ENCODE assay signal across 12 mouse cellular contexts in genomic region chr1:61300491-61300890, GRCm38 (mm10).
DNase-seq lines count a peak whose midpoint lies in the region; ATAC-seq and TF ChIP-seq lines count a peak whose summit lies in the region.
"Had no signal": no experiment of that assay in that cellular context is flagged by ENCODE, and none has a peak within 500 bp of the region (broad histone marks: within the 10 kb centered on the region; RNA-seq: fewer than 3 reads in every experiment).

No protein-coding gene starts in this region.

- no peak overlapping the region for H3K27ac ChIP-seq in liver, adult 2 months (replicated peaks; ENCODE audit: insufficient read depth, low read depth, low read length)
- no peak overlapping the region for H3K27ac ChIP-seq in neural tube, embryonic 11.5 days (ENCODE audit: low read depth, low read length)
- H3K27ac ChIP-seq in neural tube, embryonic 15.5 days (replicated peaks) = no peak overlapping the region
- H3K27ac ChIP-seq in forebrain, embryonic 14.5 days (ENCODE audit: low read depth, low read length) = peak overlapping the region; percentile 46; the same call in 1 of the 2 replicates

- H3K79me2 ChIP-seq in liver, adult 2 months (ENCODE audit: control insufficient read depth, insufficient read depth, low read length) = no peaks in the 10 kb centered on the region

- ATAC-seq in neural tube, embryonic 11.5 days (ENCODE audit: insufficient read depth, low FRiP score, low TSS enrichment) = no peak
- ATAC-seq in neural tube, embryonic 15.5 days (ENCODE audit: low FRiP score) = no peak
- no peak for ATAC-seq in forebrain, embryonic 14.5 days

- TF ChIP-seq CTCF in liver, adult 2 months (IDR thresholded peaks at IDR 0.05; ENCODE audit: low read depth, low read length) = no peak

- H3K4me3 ChIP-seq in liver, adult 2 months (ENCODE audit: insufficient read depth, low read depth, low read length) = no peak overlapping the region
- H3K4me3 ChIP-seq in neural tube, embryonic 11.5 days (ENCODE audit: low read depth, low read length) = no peak overlapping the region
- H3K4me3 ChIP-seq in neural tube, embryonic 15.5 days (replicated peaks) = no peak overlapping the region
- no peak overlapping the region for H3K4me3 ChIP-seq in forebrain, embryonic 14.5 days (ENCODE audit: low read depth, low read length)
- H3K4me3 ChIP-seq: megakaryocyte, embryonic 14.5 days had no signal

- no peaks in the 10 kb centered on the region for H3K36me3 ChIP-seq in liver, adult 2 months (ENCODE audit: control insufficient read depth, insufficient read depth, low read length)
- H3K36me3 ChIP-seq in neural tube, embryonic 11.5 days (ENCODE audit: control insufficient read depth, insufficient read depth, low read length) = no peaks in the 10 kb centered on the region
- H3K36me3 ChIP-seq in neural tube, embryonic 15.5 days = no peaks in the 10 kb centered on the region
- no peaks in the 10 kb centered on the region for H3K36me3 ChIP-seq in forebrain, embryonic 14.5 days (ENCODE audit: control insufficient read depth, insufficient read depth, low read length)
- H3K36me3 ChIP-seq: G1E had no signal

- no peak for TF ChIP-seq POLR2A in liver, adult 2 months (IDR thresholded peaks at IDR 0.05; ENCODE audit: extremely low read depth, insufficient read depth, low read length)

- H3K9me3 ChIP-seq in neural tube, embryonic 11.5 days (ENCODE audit: control insufficient read depth, low read length) = no peaks in the 10 kb centered on the region
- H3K9me3 ChIP-seq in neural tube, embryonic 15.5 days (replicated peaks) = no peaks in the 10 kb centered on the region
- H3K9me3 ChIP-seq in forebrain, embryonic 14.5 days (replicated peaks; ENCODE audit: control insufficient read depth, low read length) = no peaks in the 10 kb centered on the region
- H3K9me3 ChIP-seq: G1E; megakaryocyte, embryonic 14.5 days had no signal

- no peak overlapping the region for H3K9ac ChIP-seq in liver, adult 2 months (ENCODE audit: low read depth, low read length)
- no peak overlapping the region for H3K9ac ChIP-seq in neural tube, embryonic 11.5 days (ENCODE audit: low read length)
- no peak overlapping the region for H3K9ac ChIP-seq in neural tube, embryonic 15.5 days (replicated peaks)
- no peak overlapping the region for H3K9ac ChIP-seq in forebrain, embryonic 14.5 days (ENCODE audit: low read length)

- peaks cover 2% of the 10 kb centered on the region; the same call in 1 of the 2 replicates for H3K4me1 ChIP-seq in liver, adult 2 months (ENCODE audit: control insufficient read depth, insufficient read depth, low read length)
- H3K4me1 ChIP-seq in neural tube, embryonic 11.5 days (ENCODE audit: control insufficient read depth, insufficient read depth, low read length) = peaks cover 34% of the 10 kb centered on the region
- H3K4me1 ChIP-seq in neural tube, embryonic 15.5 days = peaks cover 55% of the 10 kb centered on the region
- H3K4me1 ChIP-seq in forebrain, embryonic 14.5 days (ENCODE audit: control insufficient read depth, insufficient read depth, low read length) = peaks cover 39% of the 10 kb centered on the region
- H3K4me1 ChIP-seq: megakaryocyte, embryonic 14.5 days had no signal

- H3K27me3 ChIP-seq in liver, adult 2 months (ENCODE audit: control insufficient read depth, insufficient read depth, low read length) = no peaks in the 10 kb centered on the region
- H3K27me3 ChIP-seq in neural tube, embryonic 11.5 days (ENCODE audit: control insufficient read depth, insufficient read depth, low read length) = peaks cover 12% of the 10 kb centered on the region
- H3K27me3 ChIP-seq in neural tube, embryonic 15.5 days (replicated peaks) = peaks cover 4% of the 10 kb centered on the region; the same call in 1 of the 2 replicates
- H3K27me3 ChIP-seq in forebrain, embryonic 14.5 days (replicated peaks; ENCODE audit: control insufficient read depth, insufficient read depth, low read length) = peaks cover 12% of the 10 kb centered on the region

- WGBS in liver, adult 2 months = 39% methylated on average over 4 of the region's 4 CpGs
- 22% methylated on average over 4 of the region's 4 CpGs for WGBS in neural tube, embryonic 11.5 days
- WGBS in neural tube, embryonic 15.5 days = 27% methylated on average over 4 of the region's 4 CpGs
- WGBS in forebrain, embryonic 14.5 days = 27% methylated on average over 4 of the region's 4 CpGs

- peak; percentile 74 for DNase-seq in liver, adult 2 months (ENCODE audit: extremely low read depth, low read depth, low spot score)
- no peak for DNase-seq in liver
- peak; percentile 22 for DNase-seq in neural tube, embryonic 11.5 days (ENCODE audit: low spot score)
- DNase-seq in forebrain, embryonic 14.5 days (ENCODE audit: low spot score) = peak; percentile 40
- no peak for DNase-seq in right cerebral cortex, adult 2 months (ENCODE audit: low spot score in 2 of 2)
- no peak for DNase-seq in urinary bladder, adult 18-20 months (ENCODE audit: low spot score in 2 of 2)
- DNase-seq: cerebellum, adult 8-10 months; kidney, adult 8-10 months; kidney, postnatal 36 days had no signal

- H3K4me2 ChIP-seq in neural tube, embryonic 11.5 days (ENCODE audit: low read depth) = no peak overlapping the region
- H3K4me2 ChIP-seq in neural tube, embryonic 15.5 days = no peak overlapping the region
- no peak overlapping the region for H3K4me2 ChIP-seq in forebrain, embryonic 14.5 days (ENCODE audit: low read length)

Comparison
In these comparisons a context has a peak if more than half of its experiments do, and no peak if none do; other contexts are left out.
1. DNase-seq: peak in liver, adult 2 months (single experiment), neural tube, embryonic 11.5 days (single experiment) and forebrain, embryonic 14.5 days (single experiment); none in liver (single experiment), right cerebral cortex, adult 2 months (0 of 2) and urinary bladder, adult 18-20 months (0 of 2).